Mouse (Mus musculus) urinary bladder, postnatal 14 days (tissue): ENCODE measurements around the gene Chad.
A peak's percentile ranks its signal among the peaks of the same experiment; 100 is the strongest.

Experiments used
- DNase-seq: peaks from one replicate; pipeline ENCODE4 v3.0.0; 2021; ENCODE audit warnings: low spot score

The Chad gene

DNA sequence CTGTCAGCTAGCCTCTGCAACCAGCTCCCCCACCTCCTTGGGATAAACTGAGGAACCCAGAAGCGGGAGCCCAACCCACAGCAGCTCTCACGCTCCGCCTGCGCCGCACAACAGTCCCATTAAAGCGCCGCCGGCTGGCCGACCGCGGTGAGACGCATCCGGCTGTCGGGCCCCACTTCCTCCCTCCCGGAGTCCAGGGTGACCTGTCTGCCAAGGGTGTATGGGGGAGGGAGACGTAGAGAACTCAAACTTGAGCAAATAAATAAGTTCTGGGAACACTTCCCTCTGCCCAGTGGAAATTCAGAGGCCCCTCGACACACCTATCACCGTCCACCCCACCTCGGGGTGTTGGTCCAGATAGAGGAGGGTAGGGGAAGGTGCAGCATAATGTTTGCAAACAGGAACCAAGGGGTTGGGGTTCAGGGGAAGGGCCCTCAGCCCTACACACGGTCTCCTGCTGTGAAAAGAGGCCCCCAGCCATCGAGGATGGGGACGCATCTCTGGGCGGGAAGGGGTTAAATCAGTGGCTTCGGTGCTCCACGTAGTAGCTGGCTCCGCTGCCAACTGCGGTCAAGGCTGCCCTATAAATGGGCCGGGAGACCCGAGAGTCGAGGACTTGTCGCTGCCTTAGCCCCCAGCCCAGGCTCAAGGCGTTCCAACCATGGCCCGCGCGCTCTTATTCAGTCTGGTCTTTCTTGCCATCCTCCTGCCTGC, at the start of gene Chad:
Gene Chad (plus strand): TSS at position 611 of the 714 bp plus-strand sequence.
- peak; percentile 69 for DNase-seq

GRCm38 (mm10) chr11:94521219-94521843, 43.5 kb upstream of the Chad start, which contains the start of gene Mycbpap:
Mycbpap (minus strand) TSS chr11:94521742.
- DNase-seq: peak; percentile 60

- DNase-seq: no peak
Measured at GRCm38 (mm10) chr11:94526171-94526879, 38.5 kb upstream of the Chad start.

DNA sequence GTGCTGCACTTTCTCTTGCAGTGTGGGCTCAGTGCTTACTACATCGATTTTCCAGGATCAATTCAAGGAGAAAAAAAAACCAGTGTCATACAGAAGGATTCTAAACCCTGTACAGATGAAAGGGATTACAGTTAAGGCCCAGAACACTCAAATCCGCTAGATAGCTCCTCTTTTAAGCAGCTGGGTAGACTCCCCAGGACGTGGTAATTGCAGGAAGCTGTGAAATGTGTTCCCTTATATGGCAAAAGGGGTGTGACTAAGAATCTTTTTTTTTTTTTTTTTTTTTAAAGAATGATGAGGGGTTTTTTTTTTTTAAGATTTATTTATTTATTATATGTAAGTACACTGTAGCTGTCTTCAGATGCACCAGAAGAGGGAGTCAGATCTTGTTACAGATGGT, 36.0 kb upstream of the Chad start:
- no peak for DNase-seq

- no peak for DNase-seq
Measured at GRCm38 (mm10) chr11:94533171-94533570, 31.7 kb upstream of the Chad start.

- DNase-seq: peak; percentile 75
Measured at GRCm38 (mm10) chr11:94538733-94539292, 26.0 kb upstream of the Chad start.

GRCm38 (mm10) chr11:94539761-94540160, 25.1 kb upstream of the Chad start:
- DNase-seq: no peak

DNA sequence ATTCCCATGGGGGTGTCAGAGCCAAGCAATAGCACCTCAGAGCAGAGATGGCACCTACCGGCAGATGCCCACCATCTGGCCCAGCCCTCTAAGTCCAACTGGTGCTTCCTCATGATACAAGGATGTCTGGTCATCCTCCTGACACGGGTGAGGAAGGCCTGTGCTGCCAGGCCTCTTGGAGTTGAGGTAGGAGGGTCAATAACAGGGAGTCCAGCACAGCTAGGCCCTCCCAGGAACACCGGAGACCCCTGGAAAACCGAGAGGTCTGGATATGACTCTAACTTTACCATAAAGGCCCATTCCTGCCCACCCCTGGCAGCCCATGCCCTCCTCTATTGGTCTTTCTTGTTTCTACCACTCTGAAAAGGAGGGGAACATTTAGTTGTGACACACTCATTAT, 22.4 kb upstream of the Chad start:
- DNase-seq: no peak

DNA sequence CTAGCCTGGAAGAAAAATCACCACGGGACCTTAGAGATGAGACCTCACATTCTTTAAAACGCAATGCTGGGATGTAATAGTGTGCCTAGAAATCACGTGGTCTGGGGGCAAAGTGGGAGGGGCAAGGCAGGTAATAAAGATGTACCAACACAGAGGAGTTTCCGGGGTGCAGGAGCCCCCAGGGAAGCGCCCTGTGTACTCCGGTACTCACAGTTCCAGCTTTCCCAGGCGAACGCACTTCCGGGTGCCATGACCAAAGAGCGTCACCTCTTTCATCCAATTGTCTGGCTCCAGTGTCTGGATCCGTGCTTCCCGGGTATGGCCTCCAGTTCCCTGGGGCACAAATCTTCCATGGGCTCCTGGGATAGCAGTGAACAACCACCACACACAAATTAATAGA, 21.5 kb upstream of the Chad start:
- DNase-seq: no peak

DNA sequence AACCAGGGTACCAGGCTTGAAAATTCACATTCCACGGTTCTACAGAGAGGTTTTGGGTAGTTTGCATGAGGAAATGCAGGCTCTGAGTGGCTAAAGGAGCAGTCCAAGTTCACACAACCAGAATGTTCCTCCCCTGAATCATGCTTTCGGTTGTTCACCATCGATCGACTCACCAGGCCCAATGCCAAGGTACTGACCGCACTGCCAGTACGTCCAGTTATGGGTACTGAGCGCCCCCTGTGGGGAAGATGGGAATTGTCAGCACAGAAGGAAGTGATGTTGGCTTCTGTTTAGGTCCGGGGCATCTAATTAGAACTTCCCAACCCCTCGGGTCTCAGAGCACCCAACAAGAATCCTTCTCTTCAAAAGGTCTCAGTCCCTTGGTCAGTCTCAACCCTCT, 20.9 kb upstream of the Chad start:
- DNase-seq: peak; percentile 98

- DNase-seq: no peak
Measured at GRCm38 (mm10) chr11:94544422-94544821, 20.4 kb upstream of the Chad start.

GRCm38 (mm10) chr11:94546381-94546780, 18.5 kb upstream of the Chad start:
- DNase-seq: no peak

GRCm38 (mm10) chr11:94547271-94547670, 17.6 kb upstream of the Chad start:
- DNase-seq: no peak

- peak; percentile 45 for DNase-seq
Measured at GRCm38 (mm10) chr11:94548041-94548784, 16.6 kb upstream of the Chad start.

DNA sequence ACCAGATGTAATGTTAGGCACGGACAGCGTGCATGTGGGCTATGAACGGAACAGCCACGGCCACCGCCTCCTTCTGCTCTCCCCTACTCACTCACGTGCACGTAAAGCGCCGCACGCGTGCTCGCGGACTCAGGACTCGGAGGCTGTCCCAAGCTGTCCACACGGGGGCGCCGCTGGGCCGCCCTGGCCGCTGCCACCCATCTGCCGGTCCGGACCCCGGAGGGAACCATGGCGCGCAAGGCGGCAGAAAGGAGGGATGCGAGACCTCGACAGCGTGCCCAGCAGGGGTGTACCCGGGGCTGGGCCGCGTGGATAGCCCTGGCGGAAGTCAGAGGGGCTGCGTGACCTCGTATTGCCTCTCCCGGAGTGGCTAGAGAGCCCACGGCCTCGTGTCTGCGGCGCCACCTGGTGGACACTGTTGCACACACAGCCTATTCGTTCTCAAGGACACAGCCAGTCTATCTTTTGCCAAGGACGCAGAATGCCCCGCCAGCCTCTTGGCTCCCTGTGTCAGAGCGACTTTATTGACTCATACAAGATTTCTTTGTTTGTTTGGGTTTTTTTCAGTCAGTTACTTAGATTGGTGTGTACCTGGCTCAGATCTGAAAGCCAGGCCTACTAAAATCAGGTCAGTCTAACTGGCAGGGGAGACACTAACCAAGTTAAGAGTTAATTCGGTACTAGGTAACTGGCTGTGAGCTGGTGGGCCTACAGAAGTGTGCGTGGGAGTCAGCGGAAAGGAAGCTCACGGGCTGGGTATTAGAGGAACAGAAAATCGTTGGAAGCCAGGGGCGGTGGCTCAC, 15.8 kb upstream of the Chad start, which contains the start of gene Rsad1:
Gene Rsad1 (minus strand): TSS at position 368 of the 803 bp plus-strand sequence.
- DNase-seq: peak; percentile 96

DNA sequence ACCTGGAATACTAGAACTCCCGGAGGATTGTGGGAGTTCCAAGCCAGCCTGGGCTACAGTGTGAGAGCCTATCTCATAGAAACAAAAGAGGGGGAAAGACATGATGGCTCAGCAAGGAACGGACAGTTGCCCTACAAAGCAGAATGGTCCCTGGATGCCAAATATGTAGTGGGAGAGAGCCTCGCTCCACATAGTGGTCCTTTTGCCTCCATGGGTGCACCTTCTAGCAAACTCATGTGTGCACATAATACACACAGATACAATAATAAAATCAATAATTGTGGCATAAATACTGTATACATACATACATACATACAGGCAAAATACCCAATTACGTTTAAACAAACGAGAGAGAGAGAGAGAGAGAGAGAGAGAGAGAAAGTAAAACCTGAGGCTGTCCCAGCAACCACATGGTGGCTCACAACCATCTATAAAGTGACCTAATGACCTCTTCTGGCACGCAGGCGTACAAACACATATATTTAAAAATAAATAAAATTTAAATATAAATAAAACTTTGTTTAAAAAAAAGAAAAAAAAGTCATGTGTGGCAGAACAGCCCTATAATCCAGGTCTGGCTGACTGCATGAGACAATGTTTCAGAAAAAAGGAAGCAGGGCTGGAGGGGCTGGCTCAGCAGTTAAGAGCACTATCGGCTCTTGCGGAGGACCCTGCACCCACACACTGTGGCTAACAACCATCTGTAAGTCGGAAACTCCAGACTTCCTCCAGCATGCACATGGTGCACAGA, 15.0 kb upstream of the Chad start:
- no peak for DNase-seq

DNA sequence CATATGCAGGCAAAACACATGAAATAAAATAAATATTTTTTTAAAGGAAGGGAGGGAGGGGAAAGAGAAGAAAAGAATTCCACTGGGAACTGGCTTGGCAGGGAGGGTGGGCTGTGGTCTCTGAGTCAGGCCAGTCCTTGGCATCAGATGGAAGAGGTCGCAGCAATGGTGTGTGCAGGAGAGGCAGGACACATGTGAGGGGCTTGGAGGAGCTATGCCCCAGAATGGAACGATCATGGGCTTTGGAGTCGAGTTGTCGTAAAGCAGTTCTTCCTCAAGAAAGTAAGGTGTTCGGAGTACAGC, 14.5 kb upstream of the Chad start:
- DNase-seq: no peak

- no peak for DNase-seq
Measured at GRCm38 (mm10) chr11:94558226-94558625, 6.6 kb upstream of the Chad start.

DNA sequence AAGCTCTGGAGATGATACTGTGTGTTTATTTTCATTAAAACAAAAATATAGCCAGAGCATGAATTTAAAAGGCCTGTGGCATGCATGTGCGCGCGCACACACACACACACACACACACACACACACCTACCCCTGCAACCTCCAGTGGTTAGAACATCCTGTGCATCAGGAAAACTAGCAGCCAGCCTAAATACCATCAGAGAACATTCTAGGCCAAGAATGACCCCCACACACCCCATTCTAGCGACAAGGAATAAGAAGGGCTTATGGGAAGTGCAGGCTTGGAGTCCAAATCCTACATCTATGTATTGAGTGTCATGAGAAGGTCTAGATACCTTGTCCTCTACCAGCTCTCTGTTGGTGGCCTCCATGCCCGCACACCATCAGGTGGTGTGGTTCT, 1.5 kb upstream of the Chad start:
- no peak for DNase-seq

GRCm38 (mm10) chr11:94563821-94564220, 1.0 kb upstream of the Chad start:
- DNase-seq: no peak

DNA sequence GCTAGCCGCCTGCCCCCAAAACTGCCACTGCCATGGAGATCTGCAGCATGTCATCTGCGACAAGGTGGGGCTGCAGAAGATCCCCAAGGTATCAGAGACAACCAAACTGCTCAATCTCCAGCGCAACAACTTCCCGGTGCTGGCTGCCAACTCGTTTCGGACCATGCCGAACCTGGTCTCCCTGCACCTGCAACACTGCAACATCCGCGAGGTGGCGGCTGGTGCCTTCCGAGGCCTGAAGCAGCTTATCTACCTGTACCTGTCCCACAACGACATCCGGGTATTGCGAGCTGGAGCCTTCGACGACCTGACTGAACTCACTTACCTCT, 268 bp downstream of the Chad start:
- peak; percentile 74 for DNase-seq
